Mouse (Mus musculus) liver (tissue): ENCODE data around the gene Gm21983.

Source experiments
- DNase-seq: peaks from one replicate; pipeline ENCODE4 v3.0.0-alpha.2; 2020; ENCODE audit warnings: mixed read lengths

Gene Gm21983

DNA sequence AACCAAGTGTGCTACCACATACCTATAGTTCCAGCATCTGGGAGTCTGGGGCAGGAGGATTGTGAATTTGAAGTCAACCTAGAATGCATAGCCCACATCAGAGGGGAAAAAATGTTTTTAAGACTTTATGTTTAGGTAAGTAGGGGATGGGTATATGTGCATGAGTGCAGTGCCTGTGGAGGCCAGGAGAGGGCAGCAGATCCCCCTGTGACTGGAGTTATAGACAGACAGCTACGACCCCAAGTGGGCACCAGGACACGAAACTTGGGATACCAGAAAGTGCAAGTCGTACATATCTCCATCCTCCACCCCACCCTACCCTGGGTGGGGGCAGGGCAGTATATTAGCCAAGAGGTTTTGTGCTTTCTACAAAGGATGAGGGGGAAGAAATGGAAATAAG lies 4.1 kb upstream of the Gm21983 start:
- DNase-seq, result peak; percentile 66

DNA sequence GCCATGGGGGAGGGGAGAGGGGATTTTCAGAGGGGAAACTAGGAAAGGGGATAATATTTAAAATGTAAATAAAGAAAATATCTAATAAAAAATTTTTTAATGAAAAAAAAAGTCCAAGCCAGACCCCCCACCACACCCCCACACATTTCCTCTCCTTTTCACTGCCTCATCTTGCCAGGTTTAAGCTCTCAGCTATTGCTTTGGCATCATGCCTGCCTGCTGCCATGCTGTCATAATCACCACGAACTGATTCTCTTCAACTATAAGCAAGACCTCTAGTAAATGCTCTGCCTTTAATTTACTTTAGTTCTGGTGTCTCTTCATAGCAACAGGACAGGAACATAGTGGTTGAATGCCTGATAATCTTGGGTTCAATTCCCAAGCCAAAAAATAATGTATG lies 1.6 kb upstream of the Gm21983 start:
- DNase-seq, result no peak

DNA sequence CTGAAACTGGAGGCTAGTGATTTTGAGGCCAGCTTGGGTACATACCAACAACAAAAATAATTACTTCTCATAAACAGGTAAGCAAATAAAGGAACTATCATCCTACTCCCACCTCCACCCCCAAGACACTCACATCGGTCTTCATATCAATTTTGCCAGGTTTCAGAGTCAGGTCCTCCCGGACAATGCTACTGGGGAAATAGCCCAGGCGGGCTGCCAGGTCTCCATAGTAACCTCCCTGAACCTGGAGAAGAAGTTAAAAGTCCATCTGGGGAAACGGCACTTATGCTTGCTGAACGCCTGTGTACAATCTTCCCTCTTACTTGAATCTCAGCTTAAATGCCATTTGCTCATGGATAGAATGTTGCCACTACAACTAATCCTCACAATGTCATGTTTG lies 850 bp downstream of the Gm21983 start:
- DNase-seq, result no peak

DNA sequence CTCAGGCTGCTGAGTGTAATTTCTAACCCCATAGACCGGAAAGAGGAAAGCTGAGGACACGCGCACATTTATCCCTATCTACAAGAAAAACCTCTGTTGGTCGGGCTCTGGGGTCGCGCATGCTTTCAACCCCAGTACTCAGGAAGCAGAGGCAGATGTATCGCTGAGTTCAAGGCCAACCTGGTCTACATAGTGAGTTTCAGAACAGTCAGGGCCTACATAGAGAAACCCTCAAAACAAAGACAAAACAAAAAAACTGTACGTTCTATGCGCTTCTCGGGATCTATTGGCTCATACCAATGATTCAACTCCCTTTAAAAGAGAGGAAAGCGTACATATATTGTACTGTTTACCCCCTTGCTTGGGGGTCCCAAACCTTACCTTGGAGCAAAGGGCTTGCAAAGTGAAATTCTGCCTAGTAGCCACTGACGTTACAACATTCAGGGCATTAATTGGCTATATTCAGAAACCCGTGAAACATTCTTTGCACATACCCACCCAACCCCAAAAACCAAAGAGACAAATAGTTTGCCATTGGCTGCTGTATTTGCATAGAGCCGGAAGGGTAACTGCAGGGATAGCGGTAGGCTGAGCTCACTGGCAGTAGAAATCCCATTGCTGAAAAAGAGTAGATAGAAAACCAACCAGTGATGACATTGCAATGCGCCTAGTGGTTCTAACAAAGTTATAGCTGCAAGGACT lies 1.5 kb downstream of the Gm21983 start:
- no peak for DNase-seq

DNA sequence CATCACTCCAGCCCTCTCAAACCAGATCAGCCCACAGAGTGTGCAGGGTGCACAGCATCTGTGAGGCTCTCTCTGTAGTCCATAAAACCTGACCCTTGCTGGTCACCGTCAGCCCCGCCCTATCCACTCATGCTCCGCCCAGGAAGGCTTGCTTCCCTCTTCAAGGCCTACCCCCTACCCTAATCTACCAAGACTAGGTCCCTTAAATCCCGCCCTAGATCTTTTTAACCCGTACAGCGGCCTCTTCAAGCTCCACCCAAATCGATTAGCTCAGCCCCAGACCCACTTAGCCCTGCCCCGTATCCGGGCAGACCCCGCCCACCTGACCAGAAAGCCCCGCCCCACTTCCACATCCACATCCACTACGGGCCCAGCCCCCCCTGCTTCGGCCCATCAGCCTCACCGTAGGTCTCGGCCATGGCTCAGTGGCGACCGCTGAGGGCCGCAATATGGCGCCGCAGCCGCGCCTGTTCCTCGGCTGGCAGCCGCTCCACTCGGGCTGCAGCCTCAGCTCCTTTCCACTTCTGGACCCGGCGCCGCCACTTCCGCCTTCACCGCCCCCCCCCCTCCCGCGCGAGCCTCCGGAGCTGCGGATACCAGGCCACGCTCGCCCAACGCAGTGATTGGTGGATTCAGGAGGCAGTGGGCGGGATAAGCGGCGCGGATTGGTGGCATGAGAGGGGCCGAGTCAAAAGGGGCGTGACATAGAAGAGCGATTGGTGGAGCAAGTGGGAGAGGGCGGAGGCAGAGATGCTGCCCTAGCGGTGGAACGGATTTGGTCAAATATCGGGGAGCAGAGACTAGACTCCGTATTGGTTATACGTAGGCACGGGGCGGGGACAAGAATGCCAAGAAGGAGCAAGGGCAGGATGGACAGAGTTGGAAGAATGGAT lies 2.3 kb downstream of the Gm21983 start, which contains the start of gene Rab4b:
Gene Rab4b, minus strand, starts transcription at position 573 of the 893 bp plus-strand sequence.
- peak; percentile 99 for DNase-seq

DNA sequence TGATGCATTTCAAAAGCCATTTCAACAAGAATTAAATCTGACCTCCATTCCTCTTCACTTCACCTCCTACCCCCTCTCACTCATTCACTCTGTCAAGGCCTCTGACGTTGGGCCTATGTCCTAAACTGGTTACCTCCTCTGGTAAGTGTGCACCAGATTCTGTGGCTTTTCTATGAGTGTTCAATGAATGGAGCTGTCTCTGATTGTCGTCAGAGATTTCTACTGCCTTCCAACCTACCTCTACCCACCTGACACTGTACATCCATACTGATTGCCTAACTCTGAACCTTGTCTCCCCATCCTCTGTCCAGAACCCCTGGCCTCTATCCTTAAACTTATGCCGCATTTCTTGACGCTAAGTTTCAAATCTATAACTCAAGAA lies 3.0 kb downstream of the Gm21983 start:
- DNase-seq, result no peak

DNA sequence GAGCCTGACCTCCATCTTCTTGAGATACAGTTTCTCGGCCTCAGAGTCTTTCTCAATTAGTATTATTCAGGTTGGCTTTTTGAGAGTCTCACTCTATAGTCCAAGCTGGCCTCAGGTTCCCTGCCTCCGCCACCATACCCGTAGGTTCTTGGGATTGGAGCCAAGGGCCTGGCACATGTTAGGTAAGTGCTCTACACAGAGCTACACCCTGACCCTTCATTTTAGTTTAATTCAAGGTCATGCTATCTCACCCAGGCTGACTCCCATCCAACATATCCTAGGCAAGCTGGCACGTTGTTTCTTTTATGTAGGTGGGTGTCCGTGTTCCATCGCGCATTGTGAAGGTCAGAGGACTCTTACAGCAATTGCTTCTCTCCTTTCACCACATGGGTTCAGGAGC lies 6.0 kb downstream of the Gm21983 start:
- DNase-seq, result no peak

DNA sequence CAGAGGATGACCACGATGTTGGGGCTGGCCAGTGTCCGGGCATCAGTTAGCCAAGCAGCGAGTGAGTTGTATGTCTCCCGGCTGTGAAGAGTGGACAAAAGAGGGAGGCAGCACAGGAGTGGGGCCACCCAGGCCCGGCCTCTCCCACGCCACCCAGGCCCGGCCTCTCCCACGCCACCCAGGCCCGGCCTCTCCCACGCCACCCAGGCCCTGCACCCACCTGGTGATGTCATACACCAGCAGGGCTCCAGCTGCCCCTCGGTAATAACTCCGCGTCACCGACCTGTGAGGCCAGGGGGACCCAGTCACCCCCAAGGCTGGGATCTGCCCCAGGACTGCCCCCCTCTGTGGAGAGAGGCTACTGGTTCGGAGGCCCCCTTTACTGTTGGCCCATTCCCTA lies 6.4 kb downstream of the Gm21983 start:
- DNase-seq, result no peak

DNA sequence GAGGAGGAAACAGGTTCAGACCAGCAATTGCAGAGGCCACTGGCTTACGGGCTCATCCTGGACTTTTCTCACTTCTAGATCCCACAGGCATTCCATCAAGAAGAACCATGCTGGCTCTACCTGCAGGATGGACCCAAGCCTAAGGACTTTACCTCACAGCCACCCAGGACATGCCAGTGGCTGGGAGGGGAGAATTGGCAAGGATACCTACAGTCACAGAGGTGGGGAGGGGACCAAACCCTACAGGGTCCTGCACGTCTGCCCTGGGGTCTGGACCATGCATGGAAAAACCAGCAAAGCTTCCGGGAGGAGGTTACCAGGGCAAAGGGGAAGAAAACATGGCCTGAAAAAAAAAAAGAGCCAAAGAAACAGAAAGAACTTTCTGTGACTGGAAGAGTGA lies 9.9 kb downstream of the Gm21983 start:
- DNase-seq, result no peak

DNA sequence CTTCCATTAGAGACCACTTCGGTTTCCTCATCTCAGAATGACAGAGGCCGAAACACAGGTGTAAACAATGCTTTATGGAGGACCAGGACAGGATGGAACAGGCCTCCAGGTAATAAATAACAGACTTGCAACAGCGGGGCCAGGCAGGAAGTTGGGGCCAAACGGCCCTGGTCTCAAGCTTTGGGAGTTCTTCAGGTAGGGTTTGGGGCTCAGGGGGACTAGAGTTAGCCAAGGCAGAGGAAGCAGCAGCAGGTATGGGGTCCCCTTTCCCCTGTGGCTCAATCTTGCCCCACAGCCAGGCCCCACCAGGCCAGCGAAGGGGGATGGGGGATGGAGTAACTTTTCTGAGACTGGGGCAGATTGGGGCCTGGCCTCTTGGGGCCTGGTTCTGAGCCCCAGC lies 12.5 kb downstream of the Gm21983 start:
- no peak for DNase-seq

DNA sequence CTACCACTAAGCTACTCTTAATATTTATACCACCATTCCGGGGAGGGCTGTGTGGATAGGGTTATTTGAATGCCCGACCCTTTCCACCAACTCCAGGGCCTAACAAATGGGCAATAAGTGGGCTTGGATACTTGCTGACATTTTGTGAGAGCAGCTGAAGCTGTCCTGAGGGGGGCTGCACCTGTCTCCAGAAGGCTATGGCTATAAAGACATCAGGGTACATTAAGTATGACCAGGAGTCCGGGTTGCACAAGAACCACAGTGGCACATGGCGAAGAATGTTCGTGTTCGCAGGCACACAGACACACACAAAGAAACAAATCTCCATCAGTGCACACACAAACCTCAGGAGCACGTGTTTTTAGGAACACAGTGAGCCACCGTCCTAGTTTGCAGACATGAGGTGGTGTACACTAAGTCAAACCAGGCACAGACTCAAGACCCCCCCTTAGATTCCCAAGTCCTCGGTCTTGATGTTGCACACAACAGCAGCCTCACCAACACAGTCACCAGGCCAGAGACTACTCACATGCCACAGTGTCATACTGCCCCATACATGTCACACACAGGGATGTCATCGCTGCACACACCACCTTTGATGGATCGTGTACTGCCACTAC lies 13.3 kb downstream of the Gm21983 start:
- DNase-seq, result no peak

DNA sequence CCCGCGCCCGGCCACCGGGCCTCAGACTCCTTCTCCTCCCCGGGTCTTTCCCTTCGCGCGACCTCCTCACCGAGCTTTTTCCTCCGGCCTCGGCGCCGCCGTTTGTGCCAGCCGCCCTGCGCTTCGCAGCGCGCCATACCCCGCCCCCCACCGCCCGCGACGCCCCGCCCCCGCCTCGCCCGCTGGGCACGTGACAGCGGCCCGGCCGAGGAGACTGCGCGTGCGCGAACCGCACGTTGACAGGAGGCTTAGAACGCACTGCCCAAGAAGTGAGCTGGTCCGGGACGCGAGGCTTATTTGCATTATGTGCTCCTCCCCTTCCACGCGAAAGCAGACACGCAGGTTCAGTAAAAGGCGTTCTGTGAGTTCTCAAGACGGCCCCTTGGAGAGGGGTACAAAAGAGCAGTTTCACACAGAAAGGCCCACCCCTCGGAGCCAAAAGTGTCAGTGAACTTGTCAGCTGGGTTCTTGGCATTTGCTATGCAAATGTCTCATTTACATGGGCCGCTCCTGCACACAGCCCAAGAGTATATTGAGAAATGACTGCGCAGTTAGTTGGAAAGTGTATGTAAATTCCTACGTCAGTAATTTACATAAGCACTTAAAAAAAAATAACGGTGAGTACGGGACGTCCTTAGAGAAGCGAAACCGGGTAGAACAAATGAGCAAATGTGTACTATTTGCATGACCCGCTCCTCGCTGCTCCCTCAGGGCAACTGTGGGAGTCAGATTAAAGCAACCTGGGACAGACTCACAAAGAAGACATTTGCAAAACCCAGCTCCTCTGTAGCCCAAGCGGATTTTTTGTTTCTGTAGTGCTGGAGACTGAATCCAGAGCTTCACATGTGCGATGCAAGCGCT lies 14.0 kb downstream of the Gm21983 start, which contains the start of gene Egln2:
Gene Egln2, minus strand, starts transcription at position 189 of the 861 bp plus-strand sequence.
- peak; percentile 99 for DNase-seq

DNA sequence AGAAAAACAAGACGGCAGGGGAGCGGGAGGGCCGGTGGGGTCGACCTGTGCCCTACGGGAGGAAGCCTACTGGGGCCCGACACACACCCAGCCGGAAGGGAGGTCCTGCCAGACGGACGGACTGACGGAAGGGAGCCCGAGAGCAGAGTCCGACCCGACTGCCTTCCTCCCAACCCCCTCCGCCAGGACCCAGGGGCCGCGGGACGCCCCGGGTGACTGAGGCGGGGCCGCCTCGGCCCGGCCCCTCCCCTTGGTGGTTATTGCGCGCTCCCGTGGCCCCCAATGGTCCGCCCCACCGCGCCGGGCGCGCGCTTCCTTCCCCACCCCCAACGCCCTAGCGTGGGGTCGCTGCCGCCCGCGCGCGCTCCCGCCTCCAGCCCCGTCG lies 14.7 kb downstream of the Gm21983 start:
- peak; percentile 89 for DNase-seq

DNA sequence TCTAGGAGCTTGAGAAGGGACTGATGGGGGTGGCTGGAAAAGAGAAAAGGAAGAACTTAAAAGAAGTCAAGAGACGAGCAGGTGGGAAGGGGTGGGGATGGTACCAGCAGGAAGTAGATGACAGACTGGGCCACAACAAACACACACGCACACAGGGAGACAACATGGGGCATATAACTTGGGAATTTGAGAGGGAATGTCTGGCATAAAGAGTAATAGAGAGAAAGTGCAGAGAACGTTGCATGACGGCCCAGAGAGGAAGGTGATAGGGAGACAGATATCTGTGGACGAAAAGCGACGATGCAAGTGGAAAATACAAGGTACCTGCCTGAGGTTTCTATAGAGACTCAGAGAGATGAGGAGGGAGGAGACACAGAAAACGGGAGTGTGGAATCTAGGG lies 15.2 kb downstream of the Gm21983 start:
- DNase-seq, result no peak

DNA sequence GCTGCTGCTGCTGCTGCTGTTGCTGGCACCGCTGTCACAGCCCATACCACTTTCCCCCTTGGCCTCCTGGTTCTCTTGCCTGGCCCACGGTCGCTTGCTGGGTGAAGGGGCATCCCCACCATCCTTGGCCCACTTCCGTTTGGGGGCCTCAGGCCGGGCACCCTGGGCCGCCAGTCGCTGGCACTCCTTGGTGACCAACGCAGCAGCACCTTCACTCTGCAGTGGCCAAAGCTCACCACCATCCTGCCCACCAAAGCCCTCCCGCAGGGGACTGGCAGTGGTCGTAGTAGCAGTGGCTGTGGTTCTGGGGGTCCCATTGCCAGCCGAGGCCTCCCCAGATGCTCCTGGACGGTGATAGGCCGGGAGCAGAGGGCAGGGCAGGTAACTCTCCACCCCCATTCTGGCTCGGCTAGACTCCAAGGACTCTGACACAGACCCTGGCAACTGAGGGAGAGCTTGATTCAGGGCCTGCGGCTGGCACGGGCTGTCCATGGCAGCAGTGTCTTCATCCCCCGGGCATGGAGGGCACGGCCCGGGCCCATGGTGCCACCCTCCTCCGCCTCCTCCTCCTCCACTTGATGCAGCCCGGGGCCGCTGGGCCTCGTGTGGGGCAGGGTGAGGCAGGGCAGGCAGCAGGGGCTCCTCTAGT lies 15.8 kb downstream of the Gm21983 start:
- DNase-seq, result no peak

DNA sequence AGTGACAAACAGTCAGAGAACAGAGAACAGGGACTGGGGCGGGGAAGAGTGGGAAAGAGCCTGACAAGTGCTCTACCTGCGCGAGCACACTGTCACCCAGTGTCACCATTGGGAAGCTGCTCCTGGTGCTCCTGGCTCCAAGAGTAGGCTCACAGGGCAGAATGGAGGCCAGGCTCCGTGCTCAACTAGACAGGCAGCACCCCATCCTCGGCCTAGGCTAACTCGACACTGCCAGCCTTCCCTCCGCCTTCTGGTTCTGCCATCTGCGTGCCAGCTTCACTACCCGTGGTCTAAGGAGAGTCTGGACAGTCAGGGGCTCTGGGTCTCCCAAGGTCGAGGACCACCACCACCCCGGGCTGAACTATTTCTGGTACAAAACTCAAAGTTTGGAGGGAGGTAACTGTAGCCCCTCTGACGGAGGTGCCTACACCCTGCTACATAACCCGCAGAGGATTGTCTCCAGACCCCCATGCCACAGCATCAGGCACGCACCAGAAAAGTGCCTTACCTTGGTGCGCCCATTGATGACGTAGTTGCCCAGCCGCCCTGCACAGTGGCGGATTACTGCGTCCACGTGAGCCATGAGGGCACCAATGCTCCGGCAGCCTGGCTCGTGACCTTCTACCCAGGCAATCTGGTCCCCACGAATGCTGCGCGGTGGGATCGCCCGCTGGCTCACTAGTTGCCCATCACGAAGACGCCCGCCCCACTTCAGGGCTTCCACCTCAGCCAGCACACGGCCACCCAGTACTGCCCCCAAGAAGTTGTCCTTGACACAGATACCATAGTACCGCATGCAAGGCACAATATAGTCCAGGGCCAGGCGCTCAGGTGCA lies 16.6 kb downstream of the Gm21983 start:
- DNase-seq, result no peak

DNA sequence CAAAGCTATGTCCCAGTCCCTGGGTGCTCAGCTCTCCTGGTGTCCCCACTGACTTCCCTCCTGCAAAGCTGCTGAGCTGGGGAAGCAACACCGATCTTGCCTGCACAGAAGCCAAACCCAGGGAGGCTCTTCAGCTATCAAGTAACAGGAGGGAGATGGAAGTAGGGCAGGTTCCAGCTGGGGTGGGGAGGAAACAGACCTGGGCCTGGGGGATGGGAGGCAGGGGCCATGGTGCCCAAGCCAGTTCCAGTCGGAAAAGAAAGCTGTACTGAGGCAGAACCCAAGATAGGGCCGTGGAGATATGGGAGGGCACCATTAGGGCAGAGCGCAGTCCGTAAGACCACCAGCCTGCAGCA lies 17.5 kb downstream of the Gm21983 start:
- DNase-seq, result no peak

DNA sequence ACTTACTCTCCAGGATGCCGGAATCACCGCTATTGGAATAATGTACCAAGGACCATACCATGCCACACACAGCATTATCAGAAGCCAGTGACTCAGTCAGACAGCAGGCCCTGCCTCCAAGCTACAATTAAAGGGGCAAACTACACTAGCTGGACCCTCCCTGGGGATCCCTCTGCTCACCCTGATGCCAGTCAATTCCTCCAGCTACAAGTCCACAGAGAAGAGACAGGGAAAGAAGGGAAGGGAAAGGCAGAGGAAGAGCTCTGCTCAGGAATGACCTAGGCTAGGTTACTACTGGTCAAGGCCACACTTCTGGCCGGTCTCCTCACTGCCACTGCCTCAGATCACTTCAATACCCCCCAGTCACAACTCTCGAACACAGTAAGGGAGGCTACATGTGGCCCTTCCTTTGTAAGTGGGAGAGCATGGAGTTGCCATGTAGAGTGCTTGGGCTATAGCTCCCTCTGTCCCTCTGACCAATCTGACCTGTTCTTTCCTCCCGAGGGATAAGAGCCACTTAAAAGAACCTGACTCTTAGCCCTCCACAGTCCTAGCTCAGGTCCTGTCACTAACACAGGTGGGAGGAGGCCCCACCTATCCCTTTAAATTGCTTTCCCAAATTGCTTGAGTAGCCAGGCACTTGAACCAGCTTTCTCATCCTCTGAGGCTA lies 18.0 kb downstream of the Gm21983 start:
- DNase-seq, result no peak

DNA sequence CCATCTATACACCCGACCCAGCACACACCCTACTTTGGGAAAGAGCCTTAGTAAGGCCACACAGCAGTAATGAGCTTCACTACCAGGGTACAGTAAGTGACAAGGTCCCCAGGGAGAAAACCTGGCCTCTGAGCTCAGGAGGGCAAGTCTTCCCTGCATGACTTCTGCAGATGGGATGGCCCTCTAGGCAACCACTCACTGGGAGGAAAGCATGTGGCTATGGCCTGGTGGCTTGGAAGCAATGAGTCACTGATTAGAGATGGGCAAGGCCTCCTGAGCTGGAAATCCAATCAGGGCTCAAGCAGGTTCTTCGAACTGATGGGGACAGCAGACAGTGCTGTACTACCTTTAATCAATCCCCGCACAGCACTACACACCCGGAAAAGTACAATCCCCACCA lies 19.1 kb downstream of the Gm21983 start:
- no peak for DNase-seq

DNA sequence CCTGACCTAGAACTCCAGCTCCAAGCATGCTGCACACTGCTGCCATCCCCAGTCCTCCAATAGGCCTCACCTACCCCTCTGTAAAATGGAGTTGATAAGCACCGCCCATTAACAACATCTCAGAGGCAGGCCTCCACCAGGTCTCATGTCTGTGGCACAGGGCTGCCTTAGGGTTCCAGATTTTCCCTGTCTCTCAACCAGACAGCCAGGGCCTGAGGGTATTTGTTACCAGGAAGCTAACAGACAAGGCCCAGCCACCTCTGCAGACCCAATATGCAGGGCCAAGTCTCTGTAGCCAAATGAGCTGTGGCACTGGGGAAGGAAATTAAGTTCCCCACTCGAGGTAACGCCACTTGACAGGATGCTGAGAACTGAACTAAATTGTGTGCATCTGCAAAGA lies 20.0 kb downstream of the Gm21983 start:
- DNase-seq, result no peak

DNA sequence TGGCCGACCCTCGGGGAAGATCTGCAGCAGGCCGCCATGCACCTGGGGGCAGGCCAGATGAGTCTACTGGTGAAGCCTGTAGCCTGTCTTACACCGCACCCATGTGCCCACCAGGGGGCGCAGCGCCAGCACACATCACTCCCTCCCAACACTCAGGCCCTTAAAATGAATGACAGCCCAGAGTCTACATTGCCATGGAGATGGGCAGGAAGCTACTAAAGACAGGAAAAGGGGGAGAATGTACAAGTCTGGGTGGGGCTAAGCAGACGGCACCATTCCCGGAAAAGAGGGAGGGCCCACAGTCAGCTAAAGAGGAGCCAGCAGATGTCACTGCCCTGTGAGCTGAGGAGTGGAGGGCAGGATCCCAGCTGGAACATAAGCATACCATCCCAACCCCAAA lies 21.0 kb downstream of the Gm21983 start:
- peak; percentile 85 for DNase-seq
